Mouse (Mus musculus): Measurements from ENCODE around the gene V1rd19.
"Not testable (repeated sequence)": the region's sequence is repeated elsewhere in the genome, so short reads cannot be mapped to it uniquely, and the experiment has no call there.

V1rd19 gene

GRCm38 (mm10) chr7:24001391-24001790 lies at the start of gene V1rd19:
V1rd19 (plus strand) TSS chr7:24001691.
- no peak for DNase-seq

- not testable (repeated sequence) for DNase-seq
These were observed 33.4 kb upstream of the V1rd19 start for GRCm38 (mm10) chr7:23968044-23968443.

GRCm38 (mm10) chr7:23974315-23974714 lies 27.2 kb upstream of the V1rd19 start, which contains the start of gene Vmn1r181:
Vmn1r181 (plus strand) TSS chr7:23974615.
- DNase-seq, result not testable (repeated sequence)

- no peak for DNase-seq
These were observed 51.3 kb downstream of the V1rd19 start, which contains the start of gene Vmn1r183 for GRCm38 (mm10) chr7:24052660-24053304. Vmn1r183 (plus strand) TSS chr7:24053254.

Data from heart, adult 11 months (tissue).